Mouse (Mus musculus) left cerebral cortex, adult 2 months (tissue): ENCODE results near the gene Camk2b. TPM values are rescaled to one million over a fixed set of nuclear protein-coding genes. Genes with fewer than 3 reads are reported as not detected.
A peak's percentile ranks its signal among the peaks of the same experiment; 100 is the strongest.

Experiments used
- DNase-seq, 2 experiments: peaks; one replicate each; pipeline ENCODE4 v3.0.0; 2021 to 2022; ENCODE audit warnings: low spot score in 2 of 2, mixed read lengths in 1 of 2; ENCODE audit errors: extremely low spot score in 1 of 2
- H3K27ac ChIP-seq: fragments of 200-600 bp; 2 replicates; pipeline ENCODE4 v1.8.1; 2022
- H3K4me3 ChIP-seq: fragments of 200-600 bp; 2 replicates; pipeline ENCODE4 v1.8.1; 2022
- CTCF ChIP-seq: fragments of 200-600 bp; IDR thresholded peaks from 2 replicates; pipeline ENCODE4 v1.8.1; 2022; ENCODE audit warnings: antibody characterized with exemption, mild to moderate bottlenecking, moderate library complexity
- intact Hi-C: fragments of 180-260 bp; cut with DNase I; formaldehyde crosslinking; loops from one replicate; pipeline ENCODE4 v1.15.1; 2025
- total RNA-seq, 2 experiments: library from RNA; stranded (reverse); gene quantifications; 2 replicates each; pipeline ENCODE4 v1.2.3; 2021

Camk2b gene
- total RNA-seq, 2 experiments from 2014 or later, result 607 to 644 TPM

- H3K27ac ChIP-seq, result peak overlapping the region; percentile 51; the same call in 1 of the 2 replicates
- intact Hi-C loops, result loop anchor here (10.0 kb wide), 1 partner anchor 297 kb away; the partner anchor contains the start of gene Ddx56
Observed at GRCm38 (mm10) chr11:5968223-5968622, 97.9 kb downstream of the Camk2b start.

GRCm38 (mm10) chr11:5966751-5967150 lies 99.4 kb downstream of the Camk2b start:
- no peak for TF ChIP-seq CTCF
- intact Hi-C loops, result loop anchor here (10.0 kb wide), 1 partner anchor 298 kb away; the partner anchor contains the start of gene Ddx56
- no peak overlapping the region for H3K27ac ChIP-seq
- H3K4me3 ChIP-seq, result no peak overlapping the region
- no peak for DNase-seq

More at GRCm38 (mm10) chr11:5968223-5968622, 97.9 kb downstream of the Camk2b start:
- TF ChIP-seq CTCF, result no peak
- no peak for DNase-seq
- H3K4me3 ChIP-seq, result no peak overlapping the region

GRCm38 (mm10) chr11:5965865-5966264 lies 100.3 kb downstream of the Camk2b start:
- peak overlapping the region; percentile 5; the same call in 1 of the 2 replicates for H3K27ac ChIP-seq
- no peak overlapping the region for H3K4me3 ChIP-seq
- no peak for TF ChIP-seq CTCF
- DNase-seq, result no peak
- intact Hi-C loops, result loop anchor here (10.0 kb wide), 1 partner anchor 299 kb away; the partner anchor contains the start of gene Ddx56

- no peak for TF ChIP-seq CTCF
- peak overlapping the region; percentile 92 for H3K27ac ChIP-seq
- no peak for DNase-seq
- H3K4me3 ChIP-seq, result no peak overlapping the region
- intact Hi-C loops, result loop anchor here (10.0 kb wide), 1 partner anchor 305 kb away; the partner anchor contains the start of gene Ddx56
Observed at GRCm38 (mm10) chr11:5960051-5960450, 106.1 kb downstream of the Camk2b start.

- peak within 1 kb of the TSS; percentile 78 for H3K4me3 ChIP-seq
- no peak for TF ChIP-seq CTCF
- intact Hi-C loops, result loop anchor here (2.0 kb wide), 1 partner anchor 77 kb away; the partner anchor contains the start of gene Pold2
- peak within 1 kb of the TSS; percentile 93 for H3K27ac ChIP-seq
- peak; percentile 94 to 95 for DNase-seq
Observed at GRCm38 (mm10) chr11:5955546-5956276, 110.5 kb downstream of the Camk2b start, which contains the start of gene Ykt6. TSS of gene Ykt6 (plus strand) at chr11:5955693.

GRCm38 (mm10) chr11:5954965-5955504 lies 111.1 kb downstream of the Camk2b start:
- no peak for DNase-seq

GRCm38 (mm10) chr11:5954435-5954834 lies 111.7 kb downstream of the Camk2b start:
- no peak for DNase-seq
- H3K4me3 ChIP-seq, result no peak overlapping the region
- no peak overlapping the region for H3K27ac ChIP-seq
- no peak for TF ChIP-seq CTCF
- intact Hi-C loops, result loop anchor here (2.0 kb wide), 1 partner anchor 76 kb away; the partner anchor contains the start of gene Pold2

More at GRCm38 (mm10) chr11:5954965-5955504, 111.1 kb downstream of the Camk2b start:
- intact Hi-C loops, result loop anchor here (2.0 kb wide), 1 partner anchor 76 kb away; the partner anchor contains the start of gene Pold2
- peak overlapping the region; percentile 93 for H3K27ac ChIP-seq
- TF ChIP-seq CTCF, result peak; percentile 55
- peak overlapping the region; percentile 78 for H3K4me3 ChIP-seq

- intact Hi-C loops, result no loop called here
- no peak for DNase-seq
- peak; percentile 62 for TF ChIP-seq CTCF
Observed at GRCm38 (mm10) chr11:5953130-5953765, 112.9 kb downstream of the Camk2b start.

GRCm38 (mm10) chr11:5952501-5952900 lies 113.7 kb downstream of the Camk2b start:
- no peak overlapping the region for H3K4me3 ChIP-seq
- intact Hi-C loops, result no loop called here
- DNase-seq, result no peak
- H3K27ac ChIP-seq, result no peak overlapping the region
- no peak for TF ChIP-seq CTCF

More at GRCm38 (mm10) chr11:5953130-5953765, 112.9 kb downstream of the Camk2b start:
- Histone ChIP-seq H3K4me3 (no peak overlapping the region), H3K27ac (no peak overlapping the region)

GRCm38 (mm10) chr11:5949586-5950352 lies 116.4 kb downstream of the Camk2b start, which contains the start of gene Gck:
TSS of gene Gck (minus strand) at chr11:5950081.
- intact Hi-C loops, result no loop called here
- Histone ChIP-seq H3K27ac (no peak within 1 kb of the TSS), H3K4me3 (no peak within 1 kb of the TSS)
- no peak for TF ChIP-seq CTCF
- DNase-seq, result no peak

GRCm38 (mm10) chr11:5948546-5949250 lies 117.5 kb downstream of the Camk2b start:
- no peak overlapping the region for H3K4me3 ChIP-seq
- no peak for TF ChIP-seq CTCF
- no peak for DNase-seq

More at GRCm38 (mm10) chr11:5948546-5949250, 117.5 kb downstream of the Camk2b start:
- intact Hi-C loops, result no loop called here
- H3K27ac ChIP-seq, result no peak overlapping the region
